Mouse (Mus musculus): ENCODE measurements around the gene Mgme1. TPM values are rescaled to one million over a fixed set of nuclear protein-coding genes. Genes with fewer than 3 reads are reported as not detected.

The Mgme1 gene
- total RNA-seq, 1 experiment from 2014 or later, result 6.8 TPM

- ATAC-seq (ENCODE audit: extremely low read depth, insufficient number of reproducible peaks, low FRiP score, poor library complexity, severe bottlenecking), result no peak
These were observed 20.4 kb upstream of the Mgme1 start for GRCm38 (mm10) chr2:144250111-144250510.

- ATAC-seq (ENCODE audit: extremely low read depth, insufficient number of reproducible peaks, low FRiP score, poor library complexity, severe bottlenecking), result no peak
These were observed 7.6 kb upstream of the Mgme1 start for GRCm38 (mm10) chr2:144262837-144263236.

GRCm38 (mm10) chr2:144264398-144265119 is 5.9 kb upstream of the Mgme1 start:
- no peak for ATAC-seq (ENCODE audit: extremely low read depth, insufficient number of reproducible peaks, low FRiP score, poor library complexity, severe bottlenecking)

GRCm38 (mm10) chr2:144265120-144265488 is 5.4 kb upstream of the Mgme1 start:
- ATAC-seq (ENCODE audit: extremely low read depth, insufficient number of reproducible peaks, low FRiP score, poor library complexity, severe bottlenecking), result no peak

- ATAC-seq (ENCODE audit: extremely low read depth, insufficient number of reproducible peaks, low FRiP score, poor library complexity, severe bottlenecking), result peak; percentile 8; the same call in 1 of the 2 replicates
These were observed 4.4 kb upstream of the Mgme1 start for GRCm38 (mm10) chr2:144265916-144266683.

- no peak for ATAC-seq (ENCODE audit: extremely low read depth, insufficient number of reproducible peaks, low FRiP score, poor library complexity, severe bottlenecking)
These were observed 3.3 kb upstream of the Mgme1 start for GRCm38 (mm10) chr2:144267004-144267730.

- peak; percentile 57; the same call in 1 of the 2 replicates for ATAC-seq (ENCODE audit: extremely low read depth, insufficient number of reproducible peaks, low FRiP score, poor library complexity, severe bottlenecking)
These were observed 2.8 kb upstream of the Mgme1 start for GRCm38 (mm10) chr2:144267731-144268015.

- ATAC-seq (ENCODE audit: extremely low read depth, insufficient number of reproducible peaks, low FRiP score, poor library complexity, severe bottlenecking), result no peak
These were observed 1.8 kb upstream of the Mgme1 start for GRCm38 (mm10) chr2:144268446-144269305.

- no peak for ATAC-seq (ENCODE audit: extremely low read depth, insufficient number of reproducible peaks, low FRiP score, poor library complexity, severe bottlenecking)
These were observed 1.2 kb upstream of the Mgme1 start for GRCm38 (mm10) chr2:144269306-144269650.

GRCm38 (mm10) chr2:144269679-144270475 is 586 bp upstream of the Mgme1 start:
- no peak for ATAC-seq (ENCODE audit: extremely low read depth, insufficient number of reproducible peaks, low FRiP score, poor library complexity, severe bottlenecking)

- no peak for ATAC-seq (ENCODE audit: extremely low read depth, insufficient number of reproducible peaks, low FRiP score, poor library complexity, severe bottlenecking)
These were observed 1.6 kb downstream of the Mgme1 start for GRCm38 (mm10) chr2:144272088-144272487.

GRCm38 (mm10) chr2:144274741-144275140 is 4.3 kb downstream of the Mgme1 start:
- no peak for ATAC-seq (ENCODE audit: extremely low read depth, insufficient number of reproducible peaks, low FRiP score, poor library complexity, severe bottlenecking)

- no peak for ATAC-seq (ENCODE audit: extremely low read depth, insufficient number of reproducible peaks, low FRiP score, poor library complexity, severe bottlenecking)
These were observed 6.4 kb downstream of the Mgme1 start for GRCm38 (mm10) chr2:144276885-144277284.

GRCm38 (mm10) chr2:144279742-144280141 is 9.3 kb downstream of the Mgme1 start:
- ATAC-seq (ENCODE audit: extremely low read depth, insufficient number of reproducible peaks, low FRiP score, poor library complexity, severe bottlenecking), result 0 out of 2 replicates have a peak, but pooled peaks have one; percentile 13

- ATAC-seq (ENCODE audit: extremely low read depth, insufficient number of reproducible peaks, low FRiP score, poor library complexity, severe bottlenecking), result no peak
These were observed 10.1 kb downstream of the Mgme1 start for GRCm38 (mm10) chr2:144280568-144280967.

GRCm38 (mm10) chr2:144281417-144281816 is 11.0 kb downstream of the Mgme1 start:
- no peak for ATAC-seq (ENCODE audit: extremely low read depth, insufficient number of reproducible peaks, low FRiP score, poor library complexity, severe bottlenecking)

GRCm38 (mm10) chr2:144290321-144290720 is 19.9 kb downstream of the Mgme1 start:
- no peak for ATAC-seq (ENCODE audit: extremely low read depth, insufficient number of reproducible peaks, low FRiP score, poor library complexity, severe bottlenecking)

GRCm38 (mm10) chr2:144291600-144292305 is 21.3 kb downstream of the Mgme1 start:
- ATAC-seq (ENCODE audit: extremely low read depth, insufficient number of reproducible peaks, low FRiP score, poor library complexity, severe bottlenecking), result no peak

Data from neutrophil, adult 5-6 weeks (primary cell).